Mouse (Mus musculus) MEL (cell line): ENCODE measurements around the gene Crtap. TPM values are rescaled to one million over a fixed set of nuclear protein-coding genes. Genes with fewer than 3 reads are reported as not detected.
A peak's percentile ranks its signal among the peaks of the same experiment; 100 is the strongest.

Source experiments
- DNase-seq: peaks from one replicate; pipeline ENCODE4 v3.0.0; 2011; ENCODE audit warnings: low read depth, low spot score
- H3K27ac ChIP-seq: 2 replicates; pipeline ENCODE4 v1.5.1; 2012; ENCODE audit warnings: low read depth, mild to moderate bottlenecking, control low read depth, low read length, moderate library complexity; ENCODE audit not compliant: control insufficient read depth
- H3K27me3 ChIP-seq, 2 experiments: fragments of 150-350 bp in 1 of 2; sonication (generic) in 1 of 2; 2 replicates each; pipeline ENCODE4 v1.6.1; 2012; ENCODE audit warnings: low read length in 2 of 2, mild to moderate bottlenecking in 2 of 2, improper control_type of control experiment in 1 of 2, moderate library complexity in 1 of 2; ENCODE audit not compliant: insufficient read depth in 2 of 2, control insufficient read depth in 1 of 2
- H3K36me3 ChIP-seq, 2 experiments: 2 replicates each; pipeline ENCODE4 v1.6.1; 2012 to 2014; ENCODE audit warnings: low read length in 2 of 2, improper control_type of control experiment in 1 of 2, inconsistent platforms in 1 of 2, mild to moderate bottlenecking in 1 of 2; ENCODE audit not compliant: insufficient read depth in 2 of 2, control insufficient read depth in 1 of 2
- H3K4me1 ChIP-seq, 2 experiments: fragments of 150-350 bp in 1 of 2; sonication (generic) in 1 of 2; 2 replicates each; pipeline ENCODE4 v1.6.1; 2012; ENCODE audit warnings: low read length in 2 of 2, improper control_type of control experiment in 1 of 2, mild to moderate bottlenecking in 1 of 2; ENCODE audit not compliant: insufficient read depth in 2 of 2, control insufficient read depth in 1 of 2
- H3K4me3 ChIP-seq, 2 experiments: fragments of 150-350 bp in 1 of 2; sonication (generic) in 1 of 2; 2 replicates each; pipeline ENCODE4 v1.5.1; 2012; ENCODE audit warnings: low read depth in 2 of 2, low read length in 2 of 2, mild to moderate bottlenecking in 2 of 2, moderate library complexity in 2 of 2, control low read depth in 1 of 2, improper control_type of control experiment in 1 of 2; ENCODE audit not compliant: control insufficient read depth in 1 of 2, insufficient read depth in 1 of 2
- H3K79me2 ChIP-seq: 2 replicates; pipeline ENCODE4 v1.6.1; 2012; ENCODE audit warnings: mild to moderate bottlenecking, low read length, moderate library complexity; ENCODE audit not compliant: control insufficient read depth, poor library complexity, insufficient read depth
- H3K9ac ChIP-seq: 2 replicates; pipeline ENCODE4 v1.6.1; 2012; ENCODE audit warnings: low read depth, mild to moderate bottlenecking, control low read depth, low read length, moderate library complexity; ENCODE audit not compliant: control insufficient read depth, poor library complexity, severe bottlenecking
- H3K9me3 ChIP-seq: fragments of 150-350 bp; sonication (generic); replicated peaks from 2 replicates; pipeline ENCODE4 v1.6.1; 2012; ENCODE audit warnings: mild to moderate bottlenecking, low read length, improper control_type of control experiment, moderate library complexity; ENCODE audit not compliant: insufficient read depth
- CHD1 ChIP-seq: IDR thresholded peaks from 2 replicates; pipeline ENCODE4 v1.6.1; 2012; ENCODE audit warnings: low read depth, mild to moderate bottlenecking, inconsistent platforms, low read length, improper control_type of control experiment
- CTCF ChIP-seq, 3 experiments: IDR thresholded peaks in 2 of 3; conservative IDR thresholded peaks in 1 of 3; 2 replicates each; pipeline ENCODE4 v1.5.1; 2011 to 2012; ENCODE audit warnings: low read length in 3 of 3, low read depth in 2 of 3, mild to moderate bottlenecking in 2 of 3, improper control_type of control experiment in 1 of 3, inconsistent platforms in 1 of 3, mixed read lengths in 1 of 3, moderate library complexity in 1 of 3; ENCODE audit not compliant: control insufficient read depth in 1 of 3, insufficient read depth in 1 of 3, poor library complexity in 1 of 3, severe bottlenecking in 1 of 3
- EP300 ChIP-seq, 2 experiments: IDR thresholded peaks; 2 replicates each; pipeline ENCODE4 v1.6.1; 2011; ENCODE audit warnings: improper control_type of control experiment in 2 of 2, low read length in 2 of 2, low read depth in 1 of 2, mild to moderate bottlenecking in 1 of 2
- ETS1 ChIP-seq: IDR thresholded peaks from 2 replicates; pipeline ENCODE4 v1.6.1; 2012; ENCODE audit warnings: low read depth, mild to moderate bottlenecking, inconsistent platforms, low read length, improper control_type of control experiment, moderate library complexity
- JUND ChIP-seq: IDR thresholded peaks from 2 replicates; pipeline ENCODE4 v1.6.1; 2011; ENCODE audit warnings: low read depth, mild to moderate bottlenecking, improper control_type of control experiment, low read length
- KAT2A ChIP-seq: conservative IDR thresholded peaks from 2 replicates; pipeline ENCODE4 v1.6.1; 2012; ENCODE audit warnings: low read depth, low read length, improper control_type of control experiment, inconsistent platforms
- MAFK ChIP-seq: IDR thresholded peaks from 2 replicates; pipeline ENCODE4 v1.6.1; 2011; ENCODE audit warnings: low read depth, mild to moderate bottlenecking, low read length, improper control_type of control experiment, borderline replicate concordance
- MAX ChIP-seq: IDR thresholded peaks from 2 replicates; pipeline ENCODE4 v1.6.1; 2011; ENCODE audit warnings: low read length, improper control_type of control experiment
- MAZ ChIP-seq: IDR thresholded peaks from 2 replicates; pipeline ENCODE4 v1.6.1; 2012; ENCODE audit warnings: low read depth, mild to moderate bottlenecking, inconsistent platforms, low read length, improper control_type of control experiment
- MEF2A ChIP-seq: IDR thresholded peaks from 2 replicates; pipeline ENCODE4 v1.6.1; 2014; ENCODE audit warnings: low read depth, mild to moderate bottlenecking, inconsistent platforms, low read length, improper control_type of control experiment; ENCODE audit not compliant: poor library complexity, insufficient replicate concordance, severe bottlenecking; ENCODE audit errors: extremely low read depth
- MXI1 ChIP-seq: IDR thresholded peaks from 2 replicates; pipeline ENCODE4 v1.6.1; 2011; ENCODE audit warnings: mild to moderate bottlenecking, low read depth, low read length, improper control_type of control experiment
- MYC ChIP-seq: IDR thresholded peaks from 2 replicates; pipeline ENCODE4 v1.6.1; 2011; ENCODE audit warnings: low read depth, mild to moderate bottlenecking, low read length, improper control_type of control experiment, moderate library complexity
- NELFE ChIP-seq: IDR thresholded peaks from 2 replicates; pipeline ENCODE4 v1.6.1; 2011; ENCODE audit warnings: low read depth, low read length, improper control_type of control experiment
- POLR2A ChIP-seq, 2 experiments: IDR thresholded peaks; 2 replicates each; pipeline ENCODE4 v1.6.1; 2011 to 2012; ENCODE audit warnings: low read length in 2 of 2, mild to moderate bottlenecking in 2 of 2, control low read depth in 1 of 2, improper control_type of control experiment in 1 of 2, low read depth in 1 of 2, moderate library complexity in 1 of 2; ENCODE audit not compliant: control insufficient read depth in 1 of 2, insufficient read depth in 1 of 2, poor library complexity in 1 of 2
- POLR2AphosphoS2 ChIP-seq: IDR thresholded peaks from 2 replicates; pipeline ENCODE4 v1.6.1; 2011; ENCODE audit warnings: low read length, improper control_type of control experiment
- RAD21 ChIP-seq: IDR thresholded peaks from 2 replicates; pipeline ENCODE4 v1.6.1; 2011; ENCODE audit warnings: mild to moderate bottlenecking, low read depth, low read length, improper control_type of control experiment
- SMC3 ChIP-seq: IDR thresholded peaks from 2 replicates; pipeline ENCODE4 v1.6.1; 2011; ENCODE audit warnings: low read depth, low read length, improper control_type of control experiment
- TBP ChIP-seq: IDR thresholded peaks from 2 replicates; pipeline ENCODE4 v1.8.0; 2011; ENCODE audit warnings: low read depth, low read length, improper control_type of control experiment
- TCF12 ChIP-seq: IDR thresholded peaks from 2 replicates; pipeline ENCODE4 v1.6.1; 2014; ENCODE audit warnings: low read depth, mild to moderate bottlenecking, inconsistent platforms, low read length, improper control_type of control experiment, moderate library complexity
- USF1 ChIP-seq: IDR thresholded peaks from 2 replicates; pipeline ENCODE4 v1.6.1; 2014; ENCODE audit warnings: low read depth, mild to moderate bottlenecking, inconsistent platforms, low read length, improper control_type of control experiment, moderate library complexity
- USF2 ChIP-seq, 2 experiments: IDR thresholded peaks; 2 replicates each; pipeline ENCODE4 v1.6.1; 2011 to 2012; ENCODE audit warnings: improper control_type of control experiment in 2 of 2, low read length in 2 of 2, borderline replicate concordance in 1 of 2, inconsistent platforms in 1 of 2, low read depth in 1 of 2, mild to moderate bottlenecking in 1 of 2; ENCODE audit not compliant: insufficient read depth in 1 of 2
- ZC3H11A ChIP-seq: IDR thresholded peaks from 2 replicates; pipeline ENCODE4 v1.6.1; 2012; ENCODE audit warnings: low read depth, mild to moderate bottlenecking, inconsistent platforms, low read length, improper control_type of control experiment
- ZMIZ1 ChIP-seq: IDR thresholded peaks from 2 replicates; pipeline ENCODE4 v1.6.1; 2012; ENCODE audit warnings: low read depth, mild to moderate bottlenecking, inconsistent platforms, low read length, improper control_type of control experiment, moderate library complexity
- ZNF384 ChIP-seq: IDR thresholded peaks from 2 replicates; pipeline ENCODE4 v1.6.1; 2012; ENCODE audit warnings: low read depth, mild to moderate bottlenecking, inconsistent platforms, low read length, improper control_type of control experiment
- polyA plus RNA-seq, 2 experiments: library from polyadenylated mRNA; stranded (reverse) in 1 of 2; unstranded in 1 of 2; fragments of >175 nt in 1 of 2; fragments of >200 nt in 1 of 2; gene quantifications; 2 replicates each; pipeline versions ENCODE4 v1.2.1 to v1.2.4; 2012; ENCODE audit warnings: low replicate concordance in 2 of 2, low read depth in 1 of 2; ENCODE audit not compliant: insufficient read length in 2 of 2, insufficient read depth in 1 of 2, missing spikeins in 1 of 2
- total RNA-seq: library from RNA; depleted of rRNA; stranded (reverse); fragments of 300-350 nt; gene quantifications from 2 replicates; pipeline ENCODE4 v1.2.3, GENCODE M21; 2012

Crtap gene
- total and polyA plus RNA-seq, 3 experiments = 21.5 to 62.2 TPM; not detected in 1

DNA sequence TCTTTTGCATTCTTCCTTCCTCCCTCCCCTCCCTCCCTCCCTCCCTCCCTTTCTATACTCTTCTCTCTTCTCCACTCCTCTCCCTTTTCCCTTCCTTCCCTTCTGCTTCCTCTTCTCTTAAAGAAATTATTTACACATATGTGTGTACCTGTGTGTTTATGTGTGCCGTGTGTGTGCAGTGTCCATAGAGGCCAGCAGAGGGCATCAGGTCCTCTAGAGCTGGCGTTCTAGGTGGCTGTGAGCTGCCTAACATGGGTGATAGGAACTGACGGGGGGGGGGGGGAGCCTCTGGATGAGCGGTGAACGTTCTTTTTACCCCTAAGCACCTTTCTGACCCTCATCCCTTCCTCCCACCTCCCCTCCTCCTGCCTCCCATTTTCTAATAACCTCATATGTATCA is 20.8 kb upstream of the Crtap start:
- no peak overlapping the region for H3K4me3 ChIP-seq
- H3K27me3 ChIP-seq = no peaks in the 10 kb centered on the region
- 0 out of 4 replicates have a peak, but pooled peaks cover 0 to 3% of the 10 kb centered on the region in 2 experiments for H3K4me1 ChIP-seq
- no peak overlapping the region for H3K27ac ChIP-seq
- no peak for DNase-seq
- peaks cover 0 to 8% of the 10 kb centered on the region in 2 experiments; a peak in 3 of 4 replicates for H3K36me3 ChIP-seq
- no peak overlapping the region for H3K9ac ChIP-seq
- H3K79me2 ChIP-seq = peaks cover 3% of the 10 kb centered on the region; the same call in 1 of the 2 replicates
- no peaks in the 10 kb centered on the region for H3K9me3 ChIP-seq
- TF ChIP-seq CTCF (IDR thresholded peaks at IDR 0.05 in 2 of 3, conservative IDR thresholded peaks at IDR 0.05 in 1 of 3; ENCODE audit: control insufficient read depth in 1 of 3, insufficient read depth in 1 of 3, low read depth in 2 of 3, low read length in 3 of 3, poor library complexity in 1 of 3, severe bottlenecking in 1 of 3) = peak in 2 of 3 experiments; percentile 18 to 23; a peak in 3 of 6 replicates
- TF ChIP-seq ZNF384 = no peak

DNA sequence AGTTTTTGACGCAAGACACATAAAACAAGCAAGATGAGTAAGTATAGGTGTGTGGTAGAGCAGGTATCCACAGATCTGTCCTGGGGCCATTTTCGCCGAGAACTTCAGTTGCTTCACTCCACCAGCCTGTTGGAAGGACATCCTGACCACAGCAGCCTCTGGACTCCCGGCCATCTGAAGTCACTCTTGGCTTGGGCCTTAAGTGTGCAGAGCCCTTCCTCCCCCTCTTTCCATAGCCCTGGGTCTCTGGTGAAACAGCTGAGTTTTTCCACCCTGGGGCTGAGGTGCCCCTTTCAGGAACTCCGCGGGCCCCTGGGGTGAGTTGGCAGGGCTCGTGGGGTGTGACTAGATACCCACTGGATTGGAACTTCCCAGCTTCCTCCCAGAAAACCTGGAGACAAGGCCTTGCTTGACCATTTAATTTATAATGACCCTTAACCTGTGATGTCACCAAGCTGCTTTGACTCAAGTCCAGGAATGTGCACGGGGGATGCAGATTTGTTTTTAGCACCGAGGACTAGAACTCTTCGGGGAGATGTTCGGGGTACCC is 19.9 kb upstream of the Crtap start:
- H3K36me3 ChIP-seq = peaks cover 0 to 8% of the 10 kb centered on the region in 2 experiments; a peak in 3 of 4 replicates
- H3K9me3 ChIP-seq = no peaks in the 10 kb centered on the region
- H3K9ac ChIP-seq = no peak overlapping the region

DNA sequence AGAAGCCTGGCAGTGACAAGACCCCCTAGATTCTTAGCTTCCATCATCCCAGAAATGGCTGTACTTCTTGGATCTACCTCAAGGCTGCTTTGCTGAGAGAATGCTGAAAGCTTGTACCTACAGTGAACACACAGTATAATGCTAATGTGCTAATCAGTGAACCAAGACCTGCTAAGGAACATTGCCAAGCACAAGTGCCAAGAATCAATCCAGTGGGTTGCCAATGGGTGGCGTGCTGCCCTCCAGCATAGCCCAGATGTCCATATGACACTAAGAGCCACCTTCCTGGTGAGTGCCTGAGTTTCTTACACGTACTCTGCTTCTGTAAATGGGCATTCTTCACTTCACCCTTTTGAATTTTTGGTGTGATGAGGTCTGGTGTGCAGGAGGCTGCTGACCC is 17.2 kb upstream of the Crtap start:
- H3K4me3 ChIP-seq = no peak overlapping the region
- peaks cover 0 to 8% of the 10 kb centered on the region in 2 experiments; a peak in 2 of 4 replicates for H3K36me3 ChIP-seq
- no peak for DNase-seq
- H3K27ac ChIP-seq = no peak overlapping the region
- H3K27me3 ChIP-seq = no peaks in the 10 kb centered on the region
- no peaks in the 10 kb centered on the region for H3K4me1 ChIP-seq
- TF ChIP-seq RAD21 (no peak), JUND (no peak), POLR2A (IDR thresholded peaks at IDR 0.05; ENCODE audit: control insufficient read depth in 1 of 2, insufficient read depth in 1 of 2, low read depth in 1 of 2, low read length in 2 of 2, poor library complexity in 1 of 2) (no peak), TBP (no peak), MAFK (no peak), MYC (no peak), USF2 (IDR thresholded peaks at IDR 0.05; ENCODE audit: borderline replicate concordance in 1 of 2, insufficient read depth in 1 of 2, low read depth in 1 of 2, low read length in 2 of 2) (no peak), ETS1 (no peak), POLR2AphosphoS2 (no peak), MEF2A (no peak), ZC3H11A (no peak), MAX (no peak)
- TF ChIP-seq, all 39 proteins: peak for 0
- Histone ChIP-seq H3K79me2 (peaks cover 24% of the 10 kb centered on the region), H3K9me3 (no peaks in the 10 kb centered on the region), H3K9ac (no peak overlapping the region)

More for the DNA sequence above, 19.9 kb upstream of the Crtap start:
- no peak for DNase-seq
- Histone ChIP-seq H3K4me1 (0 out of 4 replicates have a peak, but pooled peaks cover 0 to 3% of the 10 kb centered on the region in 2 experiments), H3K79me2 (peaks cover 6% of the 10 kb centered on the region), H3K27me3 (no peaks in the 10 kb centered on the region), H3K4me3 (no peak overlapping the region), H3K27ac (no peak overlapping the region)
- TF ChIP-seq SMC3 (no peak), NELFE (no peak), USF1 (no peak), MXI1 (no peak), MEF2A (no peak), EP300 (IDR thresholded peaks at IDR 0.05; ENCODE audit: low read depth in 1 of 2, low read length in 2 of 2) (no peak), ZC3H11A (no peak), KAT2A (no peak), MAFK (no peak), TCF12 (no peak), CHD1 (no peak), ZMIZ1 (no peak), MAZ (no peak)
